Mouse (Mus musculus): ENCODE measurements around the gene Gm10203.

Gm10203 gene

GRCm38 (mm10) chr6:149179064-149179463 lies 49.1 kb downstream of the Gm10203 start:
- no peak for DNase-seq (ENCODE audit: low spot score in 2 of 2)

Data from frontal cortex, postnatal 14 days (tissue).